Mouse (Mus musculus) megakaryocyte-erythroid progenitor cell, adult 5-6 weeks (primary cell): ENCODE data around the gene Sos2. TPM values are rescaled to one million over a fixed set of nuclear protein-coding genes. Genes with fewer than 3 reads are reported as not detected.

Experiments used
- ATAC-seq: replicated peaks from 2 replicates; pipeline ENCODE4 v1.8.0; 2016; ENCODE audit warnings: mild to moderate bottlenecking, inconsistent platforms; ENCODE audit not compliant: severe bottlenecking, poor library complexity, low FRiP score, low TSS enrichment
- total RNA-seq, 2 experiments: library from RNA; stranded (forward) in 1 of 2; stranded (reverse) in 1 of 2; fragments of 200-1000, 215-1000 nt in 1 of 2; fragments of >200 nt in 1 of 2; fragmentation: Nextera tagmentation in 1 of 2; gene quantifications; 2 replicates each; pipeline ENCODE4 v1.2.3; 2014 to 2017

Sos2 gene
- total RNA-seq (2014; fragmentation: Nextera tagmentation) (64.5 and 74.0 TPM in 2 replicates), total RNA-seq (2017) (30.2 and 36.3 TPM in 2 replicates)

GRCm38 (mm10) chr12:69681566-69682061, at the start of gene Sos2:
TSS of gene Sos2 (minus strand) at chr12:69681852.
- ATAC-seq, result no peak

DNA sequence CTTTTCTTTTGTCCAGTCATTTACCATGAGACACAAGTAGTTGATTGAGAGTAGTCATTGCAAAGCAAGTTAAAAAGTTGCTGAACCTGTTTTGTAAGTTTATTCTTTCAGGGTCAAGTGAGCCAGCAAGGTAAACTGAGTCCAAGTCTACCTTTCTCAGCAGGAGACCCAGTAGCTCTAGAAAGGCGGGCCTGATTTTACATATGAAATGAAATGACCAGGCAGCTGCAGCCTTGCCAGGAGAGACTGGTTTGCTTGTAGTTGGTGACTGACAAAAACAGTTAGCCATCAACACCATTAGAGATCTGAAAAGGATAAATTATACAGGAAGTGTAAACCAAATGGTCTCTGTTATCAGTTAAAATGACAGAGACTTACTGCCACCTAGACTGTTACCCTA, 48.7 kb upstream of the Sos2 start:
- ATAC-seq, result no peak

DNA sequence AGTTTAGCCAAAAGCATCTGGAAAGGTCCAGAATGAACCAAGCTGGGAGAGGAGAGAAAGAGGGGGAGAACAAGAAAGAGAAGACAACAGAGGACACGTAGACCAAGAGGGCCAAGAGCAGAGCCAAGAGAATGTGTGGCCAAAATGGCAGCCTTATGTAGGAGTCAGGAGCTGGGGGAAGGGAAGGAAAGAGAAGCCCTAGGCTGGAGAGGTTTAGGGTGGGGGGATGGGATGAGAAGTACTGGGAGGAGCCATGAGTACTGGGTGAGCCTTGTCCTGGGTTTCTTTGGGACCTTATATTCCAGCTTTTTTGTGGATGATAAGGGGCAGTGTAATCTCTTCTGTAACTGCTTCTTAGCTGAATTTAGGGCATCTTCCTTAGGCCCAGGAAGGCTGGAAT, 47.6 kb upstream of the Sos2 start:
- no peak for ATAC-seq

DNA sequence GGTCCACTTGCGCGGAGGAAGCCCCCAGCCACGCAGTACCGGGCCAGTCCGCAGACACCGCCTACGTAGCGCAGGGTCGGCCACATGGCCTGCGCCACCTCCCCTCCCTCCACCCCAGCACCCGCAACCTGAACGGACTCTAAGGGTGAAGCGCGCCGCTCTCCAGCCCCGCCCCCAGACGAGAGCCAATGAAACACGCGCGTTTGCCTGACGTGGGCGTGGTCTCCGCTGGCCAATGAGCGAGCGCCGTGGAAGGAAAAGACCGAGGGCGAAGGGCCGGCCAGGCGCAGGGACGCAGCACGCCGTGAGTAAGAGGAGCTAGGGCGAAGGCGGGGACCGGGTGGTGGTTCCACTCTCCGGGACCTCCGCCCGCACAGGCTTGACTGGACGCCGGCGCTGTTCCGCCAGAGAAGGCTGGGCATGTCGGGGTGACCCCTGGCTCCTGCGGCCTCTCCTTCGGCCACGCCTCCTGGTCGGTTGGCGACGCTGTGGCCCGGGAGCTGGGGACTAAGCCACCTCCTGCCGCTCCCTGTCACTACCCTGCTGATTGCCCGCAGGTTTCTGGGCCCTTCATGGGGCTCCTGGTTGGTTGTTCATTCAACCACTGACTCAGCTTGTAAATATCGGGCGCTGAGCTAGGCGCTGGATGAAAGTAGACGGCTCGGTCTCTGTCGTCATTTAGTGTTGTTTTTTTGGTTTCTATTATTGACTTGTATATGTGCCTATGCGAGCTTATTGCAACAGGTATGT, 43.2 kb upstream of the Sos2 start, which contains the start of the genes L2hgdh and Atp5s:
Gene L2hgdh (minus strand): TSS at position 163 of the 750 bp plus-strand sequence.
Gene Atp5s (plus strand): TSS at position 240 of the 750 bp plus-strand sequence.
- ATAC-seq, result peak; percentile 97

- ATAC-seq, result no peak
These were observed 42.5 kb upstream of the Sos2 start for GRCm38 (mm10) chr12:69724018-69724710.

GRCm38 (mm10) chr12:69723376-69723775, 41.7 kb upstream of the Sos2 start:
- ATAC-seq, result no peak

GRCm38 (mm10) chr12:69722857-69723256, 41.2 kb upstream of the Sos2 start:
- no peak for ATAC-seq

GRCm38 (mm10) chr12:69713628-69714027, 32.0 kb upstream of the Sos2 start:
- ATAC-seq, result no peak

DNA sequence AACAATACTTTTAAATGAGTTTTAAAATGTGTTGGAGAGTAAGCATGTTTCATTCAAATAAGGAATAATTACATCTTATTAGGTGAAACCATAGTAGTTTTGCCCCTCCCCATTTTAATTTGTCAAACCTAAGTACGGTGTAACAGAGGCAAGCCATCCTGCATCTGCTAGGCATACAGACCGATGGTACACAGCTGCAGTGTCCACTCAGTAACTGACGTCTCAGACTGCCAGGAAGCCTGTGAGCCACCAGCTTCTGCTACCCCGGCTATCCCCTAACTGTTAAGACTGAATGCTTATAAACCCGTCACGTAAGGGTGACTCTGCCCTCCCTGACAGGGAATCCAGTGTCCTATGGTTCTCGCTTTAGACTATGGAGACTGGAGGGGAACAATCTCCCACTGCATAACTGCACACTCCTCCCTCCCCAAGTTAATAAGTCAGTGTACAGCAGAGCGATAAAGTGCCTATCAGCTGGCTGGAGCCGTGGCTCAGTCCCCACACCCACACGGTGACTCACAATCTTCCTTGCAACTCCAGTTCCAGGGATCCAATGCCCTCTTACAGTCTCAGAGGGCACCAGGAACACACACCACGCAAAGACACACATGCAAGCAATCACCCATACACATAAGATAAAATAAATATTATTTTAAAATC, 23.3 kb upstream of the Sos2 start:
- no peak for ATAC-seq

- ATAC-seq, result no peak
These were observed 16.7 kb upstream of the Sos2 start for GRCm38 (mm10) chr12:69698352-69698751.

DNA sequence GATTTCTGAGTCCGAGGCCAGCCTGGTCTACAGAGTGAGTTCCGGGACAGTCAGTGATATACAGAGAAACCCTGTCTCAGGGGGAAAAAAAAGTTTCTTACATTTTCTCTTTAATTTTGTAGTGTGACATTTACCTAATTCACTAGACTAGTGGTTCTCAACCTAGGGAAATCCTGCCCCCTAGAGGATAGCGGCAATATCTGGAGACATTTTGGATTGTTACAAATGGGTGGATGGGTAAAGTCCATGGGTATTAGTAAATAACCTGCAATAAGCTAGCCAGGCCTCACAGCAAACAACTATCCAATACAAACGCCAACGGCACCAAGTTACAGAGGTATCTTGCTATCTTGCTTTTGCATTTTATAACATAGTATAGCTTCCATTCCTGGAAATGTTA, 15.1 kb upstream of the Sos2 start:
- peak; percentile 82; the same call in 1 of the 2 replicates for ATAC-seq

DNA sequence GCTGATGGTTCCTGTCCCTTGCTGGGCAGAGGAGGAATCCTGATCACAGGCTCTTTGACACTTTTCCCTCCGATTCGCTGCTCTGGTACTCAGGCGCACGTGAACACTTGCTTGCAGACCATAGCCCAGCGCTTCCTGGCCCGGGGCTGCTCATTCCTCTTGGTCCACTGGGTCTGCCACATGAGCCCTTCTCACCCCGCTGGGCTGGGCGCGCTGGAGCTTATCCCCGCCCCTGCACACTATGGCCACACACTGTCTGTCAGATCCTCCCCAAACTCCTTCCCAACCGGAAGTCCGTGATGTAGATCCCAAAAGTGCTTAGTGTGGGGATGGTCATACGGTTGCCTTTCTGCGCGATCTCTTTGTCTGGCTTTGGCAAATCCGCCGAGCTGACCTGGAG, 11.8 kb upstream of the Sos2 start:
- ATAC-seq, result no peak

DNA sequence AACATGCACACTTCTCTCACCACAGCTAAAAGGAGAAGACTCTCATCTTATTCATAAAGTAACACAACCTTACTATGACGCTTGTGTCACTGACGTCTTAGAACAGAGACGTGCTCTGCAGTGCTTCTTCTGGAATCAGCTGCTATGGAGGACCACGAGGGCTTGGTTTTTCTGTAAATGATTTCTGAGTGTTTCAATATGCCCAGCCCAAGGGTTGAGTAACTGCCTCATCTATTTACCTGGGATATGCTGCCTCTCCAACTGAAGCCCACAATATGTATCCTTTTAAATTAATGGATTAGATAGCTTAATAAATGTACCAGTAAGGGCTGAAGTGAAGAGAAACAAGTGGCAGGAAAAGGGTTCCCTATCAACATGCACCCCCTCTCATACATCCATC, 9.1 kb upstream of the Sos2 start:
- no peak for ATAC-seq

- no peak for ATAC-seq
These were observed 7.4 kb upstream of the Sos2 start for GRCm38 (mm10) chr12:69689094-69689493.

DNA sequence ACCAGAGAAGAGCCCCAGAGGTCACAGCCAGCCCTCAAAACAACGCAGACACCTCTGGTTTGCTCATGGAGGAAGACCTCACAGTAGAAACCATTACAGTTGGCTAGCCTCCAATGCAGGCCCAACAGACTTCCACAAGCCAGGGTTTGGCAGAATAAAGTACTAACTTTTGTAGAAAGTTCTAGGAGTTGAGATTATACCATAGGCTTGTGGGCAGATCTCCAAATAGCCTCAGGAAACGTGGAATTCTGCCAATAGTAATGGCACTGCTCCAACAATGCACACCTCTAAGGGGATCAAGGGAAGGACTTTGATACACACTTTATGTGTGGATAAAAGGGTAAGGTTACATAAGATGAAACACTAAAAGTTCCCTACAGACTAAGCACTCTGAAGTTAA, 6.7 kb upstream of the Sos2 start:
- no peak for ATAC-seq

GRCm38 (mm10) chr12:69683537-69683936, 1.9 kb upstream of the Sos2 start:
- peak; percentile 80 for ATAC-seq

- ATAC-seq, result no peak
These were observed 1.3 kb upstream of the Sos2 start for GRCm38 (mm10) chr12:69682788-69683419.

- ATAC-seq, result peak; percentile 56
These were observed 574 bp upstream of the Sos2 start for GRCm38 (mm10) chr12:69682065-69682787.
